Mouse (Mus musculus) adrenal gland, adult 8-10 months (tissue): ENCODE data around the gene Rp9. TPM values are rescaled to one million over a fixed set of nuclear protein-coding genes. Genes with fewer than 3 reads are reported as not detected.

Source experiments
- DNase-seq: peaks from one replicate; pipeline ENCODE4 v3.0.0; 2022
- total RNA-seq, 4 experiments: library from RNA; stranded (reverse); gene quantifications; 2 replicates each; pipeline ENCODE4 v1.2.4; 2022

Gene Rp9
- 10 to 100 TPM; 33.9 to 41.3 (median 35.9) TPM for total RNA-seq

- DNase-seq, result no peak
These were observed at the start of gene Rp9 for GRCm38 (mm10) chr9:22469643-22470042. Gene Rp9 (minus strand): TSS chr9:22469743.

- no peak for DNase-seq
These were observed 49.0 kb upstream of the Rp9 start for GRCm38 (mm10) chr9:22518394-22519041.

- no peak for DNase-seq
These were observed 45.5 kb upstream of the Rp9 start for GRCm38 (mm10) chr9:22515076-22515475.

DNA sequence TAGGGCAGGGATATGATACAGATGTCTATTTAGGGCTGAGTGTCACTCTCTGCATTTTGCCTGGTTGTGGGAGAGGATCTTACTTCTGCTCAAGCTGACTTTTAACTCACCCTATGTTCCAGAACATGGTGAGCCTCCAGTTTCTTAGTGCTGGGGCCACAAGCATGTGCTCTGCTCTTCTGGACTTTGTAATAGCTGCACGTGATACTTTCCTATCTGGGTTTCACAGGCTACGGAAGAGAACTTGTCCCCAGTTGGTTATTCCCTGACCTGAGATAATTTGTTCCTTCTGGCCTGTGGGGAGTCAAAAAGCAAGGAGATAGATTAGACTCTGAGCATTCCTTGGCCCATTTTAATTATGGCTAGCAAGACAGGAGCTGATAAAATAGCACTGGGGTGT lies 36.0 kb upstream of the Rp9 start:
- DNase-seq, result no peak

DNA sequence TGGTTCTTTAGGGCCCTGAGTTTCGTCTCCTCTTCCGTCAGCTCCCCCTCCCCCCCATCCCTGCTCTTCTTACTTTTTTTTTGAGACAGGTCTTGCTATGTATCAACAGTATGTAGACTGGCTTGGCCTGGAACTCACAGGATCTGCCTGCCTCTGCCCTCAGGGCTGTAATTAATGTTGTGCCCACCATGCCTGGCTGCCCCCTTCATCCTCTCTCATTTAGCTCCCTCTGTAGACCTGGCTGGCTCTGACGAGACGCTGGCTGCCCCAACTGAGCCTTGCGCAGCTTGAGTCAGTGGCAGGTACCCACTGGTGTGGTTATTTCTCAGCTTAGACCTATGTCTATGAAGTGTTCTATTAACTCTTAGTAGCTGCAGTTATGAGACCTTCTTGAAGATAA lies 34.0 kb upstream of the Rp9 start:
- DNase-seq, result no peak

- no peak for DNase-seq
These were observed 33.4 kb upstream of the Rp9 start for GRCm38 (mm10) chr9:22502972-22503371.

DNA sequence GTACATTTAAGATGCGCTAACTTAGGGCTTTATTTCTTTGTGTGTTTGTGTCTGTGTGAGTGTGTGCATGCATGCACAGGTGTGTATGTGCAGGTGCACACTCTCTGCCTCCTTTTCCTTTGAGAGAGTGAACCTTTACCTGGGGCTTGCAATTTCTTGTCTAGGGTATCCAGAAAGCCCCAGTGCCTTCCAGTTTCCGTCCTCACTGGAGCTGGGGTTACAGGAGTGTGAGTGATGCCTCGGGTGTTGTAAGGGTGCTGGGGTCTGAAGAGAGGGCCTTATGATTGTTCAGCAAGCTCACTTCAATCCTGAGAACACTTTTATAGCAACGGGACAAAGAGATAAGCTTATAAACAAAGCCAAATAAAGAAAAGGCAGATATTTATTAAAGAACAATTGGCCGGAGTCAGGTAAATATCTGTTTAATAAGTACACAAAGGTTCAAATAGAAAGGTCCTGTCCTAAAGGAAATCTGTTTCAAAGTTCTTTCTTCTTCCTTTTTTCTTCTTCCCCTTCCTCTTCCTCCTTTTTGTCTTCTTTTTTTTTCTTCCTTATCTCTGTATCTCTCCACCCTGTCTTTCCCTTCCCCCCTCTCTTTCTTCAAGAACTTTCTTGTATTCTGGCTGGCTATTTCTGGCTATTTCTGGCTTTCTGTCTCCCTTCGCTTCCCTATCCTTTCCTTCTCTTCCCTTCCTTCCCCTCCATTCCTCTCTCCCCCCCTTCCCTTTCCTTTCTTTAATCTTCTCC lies 27.7 kb upstream of the Rp9 start:
- no peak for DNase-seq

GRCm38 (mm10) chr9:22495133-22495532 lies 25.6 kb upstream of the Rp9 start:
- DNase-seq, result no peak

GRCm38 (mm10) chr9:22494203-22494807 lies 24.8 kb upstream of the Rp9 start:
- no peak for DNase-seq

- no peak for DNase-seq
These were observed 19.4 kb upstream of the Rp9 start for GRCm38 (mm10) chr9:22488963-22489362.

GRCm38 (mm10) chr9:22486211-22486610 lies 16.7 kb upstream of the Rp9 start:
- DNase-seq, result no peak

DNA sequence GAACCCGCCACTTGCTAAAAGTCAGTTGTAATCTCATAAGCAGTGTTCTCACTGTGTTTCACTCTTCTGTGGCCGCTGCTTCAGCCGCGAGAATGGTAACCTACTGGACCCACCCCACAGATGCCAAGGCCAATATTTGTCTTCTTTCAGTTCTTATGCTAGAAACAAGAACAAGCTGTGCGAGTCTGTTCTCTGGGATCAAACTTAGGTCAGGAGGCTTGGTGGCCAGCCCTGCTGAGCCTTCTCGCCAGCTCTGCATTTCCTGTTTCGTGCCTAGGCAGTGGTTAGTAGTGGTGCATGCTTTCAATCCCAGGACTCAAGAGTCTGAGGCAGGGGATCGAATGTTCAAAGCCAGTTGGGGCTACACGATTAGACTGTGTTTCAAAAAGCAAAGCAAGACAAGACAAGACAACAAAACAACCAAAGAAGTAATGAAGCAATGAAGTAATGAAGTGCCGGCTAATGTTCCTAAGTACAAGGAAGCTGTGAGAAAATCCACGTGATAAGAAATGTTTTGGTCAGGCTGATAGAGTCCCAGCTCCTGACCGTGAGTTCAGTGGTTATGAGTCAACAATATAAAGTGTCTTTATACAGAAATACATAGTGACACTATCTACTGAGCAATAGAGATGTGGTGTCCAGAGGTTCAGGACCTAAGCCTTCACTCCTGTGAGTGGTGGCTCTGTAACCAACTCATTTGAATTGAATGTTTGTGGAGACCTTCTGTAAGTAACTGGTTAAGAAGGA lies 15.2 kb upstream of the Rp9 start:
- DNase-seq, result no peak

GRCm38 (mm10) chr9:22483866-22484561 lies 14.5 kb upstream of the Rp9 start:
- no peak for DNase-seq

- DNase-seq, result no peak
These were observed 9.4 kb upstream of the Rp9 start for GRCm38 (mm10) chr9:22478946-22479345.

DNA sequence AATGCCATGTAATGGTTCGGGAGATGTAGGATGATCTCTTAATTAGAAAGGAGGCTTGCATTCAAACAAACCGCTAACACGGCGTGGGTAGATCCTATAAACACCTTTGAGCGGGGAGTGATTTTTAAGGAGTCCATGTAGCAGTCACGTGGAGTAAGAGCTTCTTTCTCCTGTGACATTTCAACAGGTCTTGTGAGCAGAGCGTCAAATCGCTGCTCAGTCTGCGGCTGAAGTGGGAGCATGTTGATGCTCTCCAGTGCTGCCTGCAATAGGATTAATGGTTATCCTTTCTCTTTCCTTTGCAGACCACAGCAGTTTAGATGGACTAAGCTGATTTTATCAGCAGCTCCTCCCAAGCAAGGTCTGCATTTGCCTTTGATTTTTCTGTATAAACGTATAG lies 6.7 kb upstream of the Rp9 start:
- no peak for DNase-seq

- peak; percentile 95 for DNase-seq
These were observed 5.9 kb upstream of the Rp9 start, which contains the start of gene Bbs9 for GRCm38 (mm10) chr9:22475424-22475868. Gene Bbs9 (plus strand): TSS chr9:22475715.

- DNase-seq, result no peak
These were observed 664 bp downstream of the Rp9 start for GRCm38 (mm10) chr9:22468899-22469259.

- DNase-seq, result peak; percentile 35
These were observed 1.2 kb downstream of the Rp9 start for GRCm38 (mm10) chr9:22468170-22468898.

- DNase-seq, result no peak
These were observed 2.0 kb downstream of the Rp9 start for GRCm38 (mm10) chr9:22467371-22468169.

- no peak for DNase-seq
These were observed 3.3 kb downstream of the Rp9 start for GRCm38 (mm10) chr9:22466212-22466611.

- DNase-seq, result no peak
These were observed 7.6 kb downstream of the Rp9 start for GRCm38 (mm10) chr9:22461946-22462345.
